ENCODE assay signal across 10 mouse cellular contexts in genomic region chr19:21165763-21166464, GRCm38 (mm10).
DNase-seq lines count a peak whose midpoint lies in the region; ATAC-seq lines count a peak whose summit lies in the region.
"Had no signal": no experiment of that assay in that cellular context is flagged by ENCODE, and none has a peak within 500 bp of the region (broad histone marks: within the 10 kb centered on the region; RNA-seq: fewer than 3 reads in every experiment).

No protein-coding gene starts in this region.

- H3K4me2 ChIP-seq in kidney, embryonic 14.5 days (replicated peaks; ENCODE audit: low read depth, low read length) = 0 out of 2 replicates have a peak overlapping the region, but pooled peaks have one; percentile 5
- H3K4me2 ChIP-seq in forebrain, embryonic 13.5 days = peak overlapping the region; percentile 40
- peak overlapping the region; percentile 1 for H3K4me2 ChIP-seq in neural tube, embryonic 14.5 days (ENCODE audit: low read depth, low read length)

- peaks cover 30% of the 10 kb centered on the region for H3K4me1 ChIP-seq in kidney, embryonic 14.5 days (ENCODE audit: control insufficient read depth, insufficient read depth, low read length)
- peaks cover 35% of the 10 kb centered on the region for H3K4me1 ChIP-seq in forebrain, embryonic 13.5 days
- H3K4me1 ChIP-seq in limb, embryonic 10.5 days = peaks cover 10% of the 10 kb centered on the region
- peaks cover 24% of the 10 kb centered on the region for H3K4me1 ChIP-seq in neural tube, embryonic 14.5 days (ENCODE audit: control insufficient read depth, insufficient read depth, low read length)

- H3K27ac ChIP-seq in kidney, embryonic 14.5 days (ENCODE audit: low read depth, low read length) = no peak overlapping the region
- H3K27ac ChIP-seq in forebrain, embryonic 13.5 days = peak overlapping the region; percentile 44
- peak overlapping the region; percentile 56; the same call in 1 of the 2 replicates for H3K27ac ChIP-seq in limb, embryonic 10.5 days
- H3K27ac ChIP-seq in neural tube, embryonic 14.5 days (ENCODE audit: low read depth, low read length) = peak overlapping the region; percentile 63

- ATAC-seq in kidney, embryonic 14.5 days (ENCODE audit: low FRiP score, low TSS enrichment) = no peak
- peak; percentile 88 for ATAC-seq in forebrain, embryonic 13.5 days
- ATAC-seq in neural tube, embryonic 14.5 days (ENCODE audit: low read depth) = peak; percentile 75
- ATAC-seq: inflammation-experienced regulatory T-cells, adult 6 months had no signal

- H3K27me3 ChIP-seq in kidney, embryonic 14.5 days (ENCODE audit: control insufficient read depth, insufficient read depth, low read length) = no peaks in the 10 kb centered on the region
- H3K27me3 ChIP-seq in forebrain, embryonic 13.5 days = peaks cover 8% of the 10 kb centered on the region; the same call in 1 of the 2 replicates
- no peaks in the 10 kb centered on the region for H3K27me3 ChIP-seq in limb, embryonic 10.5 days (ENCODE audit: low read depth, poor library complexity, severe bottlenecking)
- no peaks in the 10 kb centered on the region for H3K27me3 ChIP-seq in neural tube, embryonic 14.5 days (ENCODE audit: control insufficient read depth, insufficient read depth, low read length)

- no peaks in the 10 kb centered on the region for H3K9me3 ChIP-seq in kidney, embryonic 14.5 days (ENCODE audit: control insufficient read depth, low read length)
- no peaks in the 10 kb centered on the region for H3K9me3 ChIP-seq in forebrain, embryonic 13.5 days (replicated peaks)
- H3K9me3 ChIP-seq in limb, embryonic 10.5 days (replicated peaks) = no peaks in the 10 kb centered on the region
- no peaks in the 10 kb centered on the region for H3K9me3 ChIP-seq in neural tube, embryonic 14.5 days (ENCODE audit: control insufficient read depth, low read length)

- no peak overlapping the region for H3K4me3 ChIP-seq in kidney, embryonic 14.5 days (ENCODE audit: low read length)
- H3K4me3 ChIP-seq in forebrain, embryonic 13.5 days = no peak overlapping the region
- H3K4me3 ChIP-seq in limb, embryonic 10.5 days = no peak overlapping the region
- H3K4me3 ChIP-seq in neural tube, embryonic 14.5 days (ENCODE audit: low read depth, low read length) = no peak overlapping the region

- 27% methylated on average over 10 of the region's 10 CpGs for WGBS in kidney, embryonic 14.5 days
- WGBS in forebrain, embryonic 13.5 days = 5% methylated on average over 10 of the region's 10 CpGs
- 66% methylated on average over 10 of the region's 10 CpGs for WGBS in limb, embryonic 10.5 days
- WGBS in neural tube, embryonic 14.5 days = 4% methylated on average over 10 of the region's 10 CpGs

- H3K9ac ChIP-seq in kidney, embryonic 14.5 days (ENCODE audit: low read depth, low read length) = no peak overlapping the region
- H3K9ac ChIP-seq in forebrain, embryonic 13.5 days = no peak overlapping the region
- H3K9ac ChIP-seq in neural tube, embryonic 14.5 days (replicated peaks; ENCODE audit: low read depth, low read length) = no peak overlapping the region

- no peaks in the 10 kb centered on the region for H3K36me3 ChIP-seq in kidney, embryonic 14.5 days (ENCODE audit: control insufficient read depth, insufficient read depth, low read length)
- H3K36me3 ChIP-seq in forebrain, embryonic 13.5 days (ENCODE audit: poor library complexity, severe bottlenecking) = no peaks in the 10 kb centered on the region
- H3K36me3 ChIP-seq in limb, embryonic 10.5 days = no peaks in the 10 kb centered on the region
- no peaks in the 10 kb centered on the region for H3K36me3 ChIP-seq in neural tube, embryonic 14.5 days (ENCODE audit: control insufficient read depth, insufficient read depth, low read length)

- DNase-seq in kidney, postnatal 25 days = no peak
- no peak for DNase-seq in limb, embryonic 10.5 days (ENCODE audit: low spot score)
- DNase-seq in ovary, adult 18-20 months (ENCODE audit: low spot score) = no peak
- DNase-seq in ovary, postnatal 14 days (ENCODE audit: low spot score) = no peak
- no peak for DNase-seq in urinary bladder, postnatal 10 days (ENCODE audit: low spot score)
- DNase-seq: gastrocnemius, postnatal 14 days had no signal
